Mouse (Mus musculus): ENCODE data around the gene Car8. TPM values are rescaled to one million over a fixed set of nuclear protein-coding genes. Genes with fewer than 3 reads are reported as not detected.
A peak's percentile ranks its signal among the peaks of the same experiment; 100 is the strongest.

Gene Car8
- 10 to 100 TPM in 1 of 2 experiments, 1 to 10 TPM in 1; 7.8 to 10.3 TPM for total RNA-seq (2021)
- long read RNA-seq, experiment 1, transcript Car8-201 (9 exons, 3,853 nt), result major isoform, 5 of 6 reads
- long read RNA-seq, experiment 1, partial matches to known transcripts, result 0 of 6 reads
- long read RNA-seq, experiment 1, other reads (novel, unspliced or antisense), result 1 of 6 reads
- long read RNA-seq, experiment 2, partial matches to known transcripts, result 0 of 1 reads
- long read RNA-seq, experiment 2, other reads (novel, unspliced or antisense), result 0 of 1 reads

DNA sequence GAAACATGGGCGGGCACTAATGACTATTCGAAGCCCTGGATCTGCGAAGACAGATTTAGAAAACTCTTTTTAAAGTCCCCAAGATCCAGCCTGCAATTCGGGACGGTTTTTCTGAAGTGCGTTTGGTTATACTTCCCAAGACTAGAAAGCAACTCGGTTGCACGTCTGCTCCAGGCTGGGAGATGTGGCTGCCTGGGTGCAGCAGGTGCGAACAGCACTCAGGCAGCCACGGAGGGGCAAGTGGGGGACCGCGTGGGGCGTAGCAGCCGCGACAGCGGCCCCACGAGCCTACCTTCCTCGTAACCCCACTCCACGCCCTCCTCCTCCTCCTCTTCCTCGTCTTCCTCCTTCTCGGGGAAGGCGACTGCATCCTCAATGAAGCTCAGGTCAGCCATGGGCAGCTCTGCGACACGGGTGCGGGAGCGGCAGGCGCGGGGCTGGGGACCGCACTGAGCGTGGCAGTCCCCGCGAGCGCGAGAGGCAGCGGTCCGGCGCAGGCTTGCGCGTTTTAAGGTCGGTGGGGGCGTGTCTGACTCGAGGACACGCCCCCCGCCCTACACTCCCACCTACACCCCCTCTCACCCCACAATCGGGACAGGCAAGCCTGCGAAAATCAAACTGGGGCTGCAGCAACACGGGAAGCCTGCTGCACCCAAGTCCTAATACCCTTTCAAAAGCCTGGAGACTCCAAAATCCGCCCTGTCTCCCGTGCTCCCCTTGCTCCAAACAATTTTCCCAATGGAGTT lies at the start of gene Car8:
TSS of gene Car8 (minus strand) at position 482 of the 746 bp plus-strand sequence.
- peak; percentile 52 to 56 for DNase-seq

GRCm38 (mm10) chr4:8284934-8285333 lies 46.1 kb upstream of the Car8 start:
- no peak for DNase-seq

- no peak for DNase-seq
Measured at GRCm38 (mm10) chr4:8278159-8278558, 39.3 kb upstream of the Car8 start.

DNA sequence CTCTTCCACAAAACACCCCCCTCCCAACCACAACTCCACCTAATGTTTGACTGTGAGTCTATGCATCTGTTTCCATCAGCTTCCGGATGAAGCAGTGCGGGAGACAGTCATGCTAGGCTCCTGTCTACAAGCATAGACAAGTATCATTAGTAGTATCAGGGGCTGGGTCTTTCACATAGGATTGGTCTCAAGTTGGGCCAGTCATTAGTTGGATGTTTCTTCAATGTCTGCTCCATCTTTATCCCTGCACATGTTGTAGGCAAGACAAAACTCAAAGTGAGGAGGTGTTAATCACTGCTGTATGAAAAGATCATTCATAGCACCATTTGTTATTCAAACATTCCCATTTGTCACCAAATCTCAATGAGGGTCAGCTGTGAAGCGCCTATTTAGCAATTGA lies 11.0 kb upstream of the Car8 start:
- no peak for DNase-seq

- DNase-seq, result no peak
Measured at GRCm38 (mm10) chr4:8245495-8246063, 6.7 kb upstream of the Car8 start.

DNA sequence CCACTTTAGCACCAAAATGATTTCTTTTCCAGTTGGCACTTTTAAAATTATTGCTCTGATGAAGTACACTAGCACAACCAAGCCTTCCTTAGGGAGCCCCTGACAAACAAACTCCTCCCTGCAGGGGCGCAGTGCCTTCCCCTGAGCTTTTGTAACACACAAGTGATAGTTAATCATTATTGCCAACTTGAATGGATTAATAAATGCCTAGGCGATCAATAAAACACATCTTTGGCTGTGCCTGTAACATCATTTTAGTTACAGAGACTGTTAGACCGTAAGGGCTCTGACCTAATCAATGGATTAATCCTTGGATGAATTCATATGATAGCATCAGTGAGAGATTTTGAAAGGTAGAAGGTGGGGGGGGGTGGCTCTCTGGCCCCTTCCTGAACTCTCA lies 6.2 kb upstream of the Car8 start:
- no peak for DNase-seq

DNA sequence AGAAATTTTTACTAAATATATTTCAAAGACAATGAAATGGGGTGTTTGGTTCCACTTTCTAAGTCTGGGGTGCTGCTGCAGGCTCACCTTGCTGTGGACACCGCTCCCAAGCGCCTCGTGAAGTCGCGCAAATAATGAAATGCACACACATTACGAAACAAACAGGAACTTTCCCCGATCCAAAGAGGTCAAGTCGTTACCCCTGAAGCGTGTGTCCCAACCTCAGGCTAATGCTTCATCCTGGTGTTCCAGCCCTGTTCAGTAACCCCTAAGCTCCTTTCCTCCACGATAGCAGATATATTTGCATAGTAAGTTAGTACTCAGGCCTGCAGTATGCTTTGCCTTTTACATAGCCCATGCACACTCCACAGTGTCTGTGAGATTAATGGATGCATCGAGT lies 858 bp upstream of the Car8 start:
- DNase-seq, result no peak

- DNase-seq, result no peak
Measured at GRCm38 (mm10) chr4:8239306-8239670, 447 bp upstream of the Car8 start.

GRCm38 (mm10) chr4:8232393-8233111 lies 6.3 kb downstream of the Car8 start:
- DNase-seq, result peak; percentile 40 to 63

GRCm38 (mm10) chr4:8231291-8231871 lies 7.5 kb downstream of the Car8 start:
- peak in 1 of 2 experiments; percentile 40 for DNase-seq

DNA sequence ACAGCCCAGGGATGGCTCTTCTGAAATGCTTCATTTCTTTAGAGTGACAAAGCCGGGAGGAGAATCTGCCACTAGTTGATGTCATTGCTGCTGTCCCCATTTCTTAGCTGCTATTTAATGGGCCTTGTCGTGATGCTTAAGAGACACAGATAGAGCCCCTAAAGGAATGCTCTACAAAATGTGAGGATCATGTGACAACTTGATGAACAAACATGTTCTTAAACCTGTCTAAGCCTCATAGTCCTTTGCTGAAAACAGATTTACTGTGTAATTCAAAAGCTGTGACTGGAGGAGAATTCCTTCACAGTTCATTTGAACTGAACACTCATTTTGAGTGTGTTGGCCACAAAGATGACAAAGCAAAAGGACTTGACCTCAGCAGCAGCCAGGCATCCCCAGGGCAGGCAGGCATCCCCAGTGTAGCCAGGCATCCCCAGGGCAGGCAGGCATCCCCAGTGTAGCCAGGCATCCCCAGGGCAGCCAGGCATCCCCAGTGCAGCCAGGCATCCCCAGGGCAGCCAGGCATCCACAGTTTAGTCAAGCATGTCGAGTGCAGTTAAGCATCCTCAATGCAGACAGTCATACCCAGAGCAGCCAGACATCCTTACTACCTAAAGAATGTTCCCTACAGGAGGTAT lies 9.1 kb downstream of the Car8 start:
- DNase-seq, result no peak

DNA sequence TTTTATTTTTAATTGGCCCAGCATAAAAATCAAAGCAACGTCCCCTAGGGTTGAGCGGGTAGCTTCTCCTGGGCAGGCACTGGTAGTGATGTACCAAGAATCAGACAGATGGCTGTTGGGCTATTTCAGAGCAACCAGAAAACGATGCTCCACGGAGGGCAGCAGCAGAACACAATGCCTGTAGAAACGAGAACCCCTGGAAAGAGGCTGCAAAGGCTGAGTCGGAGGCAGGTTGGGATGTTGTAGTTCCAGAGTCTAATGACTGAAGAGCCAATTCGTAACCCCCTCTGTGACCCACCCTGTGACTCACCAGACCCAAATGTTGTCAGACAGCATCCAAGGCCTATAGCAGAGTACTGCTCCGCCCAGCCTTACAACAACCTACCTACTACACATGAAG lies 19.9 kb downstream of the Car8 start:
- DNase-seq, result no peak

GRCm38 (mm10) chr4:8218004-8218403 lies 20.8 kb downstream of the Car8 start:
- DNase-seq, result no peak

- no peak for DNase-seq
Measured at GRCm38 (mm10) chr4:8217272-8217671, 21.6 kb downstream of the Car8 start.

DNA sequence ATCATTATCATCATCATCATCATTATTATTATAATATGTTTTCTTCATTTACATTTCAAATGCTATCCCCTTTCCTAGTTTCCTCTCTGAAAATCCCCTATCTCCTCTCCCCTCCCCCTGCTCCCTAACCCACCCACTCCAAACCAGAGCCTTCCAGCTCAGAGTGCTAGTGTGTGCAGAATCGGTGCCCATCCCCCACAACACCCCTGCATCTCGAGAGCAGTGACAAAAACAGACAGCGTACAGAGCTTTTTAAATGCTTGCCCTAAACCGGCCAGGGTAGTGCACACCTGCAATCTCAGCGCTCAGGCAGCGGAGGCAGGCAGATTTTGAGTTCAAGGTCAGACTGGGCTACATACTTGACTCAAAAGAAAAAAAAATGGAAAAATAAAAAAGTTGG lies 22.3 kb downstream of the Car8 start:
- DNase-seq, result no peak

GRCm38 (mm10) chr4:8213661-8214060 lies 25.2 kb downstream of the Car8 start:
- no peak for DNase-seq

DNA sequence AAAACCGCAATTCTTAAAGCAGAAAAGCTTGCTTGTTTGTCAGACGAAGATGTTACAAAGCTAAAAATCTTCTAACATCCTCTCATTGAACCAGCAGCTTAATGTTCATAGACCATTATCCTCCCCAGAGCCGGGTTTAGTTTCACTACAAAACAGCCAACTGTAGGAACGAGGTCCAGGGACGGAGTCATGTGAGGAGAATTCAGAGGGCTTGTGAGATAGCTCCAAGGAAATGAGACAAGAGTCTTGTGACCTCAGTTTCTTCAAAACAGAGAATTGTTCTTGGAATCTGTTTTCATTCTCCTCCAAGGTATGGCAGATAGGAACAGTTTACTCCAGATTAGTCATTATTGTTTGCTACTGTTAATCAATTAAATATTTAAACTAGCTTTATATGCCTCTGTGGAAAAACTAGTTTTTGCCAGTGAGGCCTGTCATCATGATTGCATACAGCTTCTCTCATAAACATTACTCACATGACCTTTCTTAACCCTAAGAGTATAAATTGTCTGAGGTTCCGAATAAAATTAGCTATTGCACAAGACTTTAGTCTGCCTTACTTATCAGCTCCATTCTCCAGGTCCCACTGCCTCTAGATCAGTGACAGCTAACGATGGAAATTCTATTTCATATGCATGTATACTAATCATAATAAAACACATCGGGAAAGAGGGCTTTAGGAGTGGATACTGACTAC lies 25.8 kb downstream of the Car8 start:
- DNase-seq, result peak in 1 of 2 experiments; percentile 33

DNA sequence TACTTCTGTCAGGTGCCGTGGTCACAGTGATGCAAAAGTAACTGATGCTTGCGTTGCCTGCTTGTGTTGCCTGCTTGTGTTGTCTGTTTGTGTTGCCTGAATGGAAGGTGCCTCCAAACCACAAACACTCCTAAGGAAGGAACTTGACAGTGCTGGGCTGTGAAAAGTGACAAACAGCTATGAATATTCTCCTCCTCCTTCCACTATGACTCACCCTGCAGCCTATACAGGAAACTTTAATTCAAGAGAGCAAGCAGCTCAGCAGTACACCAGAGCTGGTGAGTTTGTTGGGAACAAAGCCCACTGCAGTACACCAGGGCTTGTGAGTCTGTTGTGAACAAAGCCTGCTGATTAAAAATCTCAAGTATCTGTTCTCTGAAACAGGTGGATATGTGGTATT lies 28.4 kb downstream of the Car8 start:
- no peak for DNase-seq

- no peak for DNase-seq
Measured at GRCm38 (mm10) chr4:8207924-8208323, 30.9 kb downstream of the Car8 start.

DNA sequence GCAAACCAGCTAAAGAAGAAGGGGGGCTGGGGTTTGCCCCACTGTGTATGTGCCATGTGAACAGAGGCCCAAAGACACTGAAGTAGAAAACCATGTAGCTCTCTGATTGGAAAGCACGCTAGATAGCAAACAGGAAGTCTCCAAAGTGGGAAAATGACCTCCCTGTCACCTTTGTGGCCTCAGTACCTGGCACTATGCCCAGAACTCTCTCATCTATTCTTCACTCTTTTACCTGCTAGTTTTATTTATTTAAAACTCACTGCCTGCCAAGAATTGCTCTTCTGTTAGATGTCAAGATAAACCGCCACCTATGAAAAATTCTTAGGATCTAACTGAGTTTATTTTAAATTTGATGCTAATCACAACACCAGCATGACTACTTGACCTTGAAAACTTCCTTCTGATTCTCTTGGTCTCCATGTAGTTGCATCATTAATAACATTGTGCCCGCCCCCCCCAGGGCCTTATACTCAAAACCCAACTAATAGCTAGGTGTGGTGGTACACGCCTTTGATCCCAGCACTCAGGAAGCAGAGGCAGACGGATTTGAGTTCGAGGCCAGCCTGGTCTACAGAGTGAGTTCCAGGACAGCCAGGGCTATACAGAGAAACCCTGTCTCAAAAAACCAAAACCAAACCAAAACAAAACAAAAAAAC lies 31.8 kb downstream of the Car8 start:
- peak in 1 of 2 experiments; percentile 44 for DNase-seq
